Mouse (Mus musculus) kidney, adult 2 months (tissue): ENCODE data around the gene Macrod2. TPM values are rescaled to one million over a fixed set of nuclear protein-coding genes. Genes with fewer than 3 reads are reported as not detected.

ENCODE experiments used
- DNase-seq: peaks from one replicate; pipeline ENCODE4 v3.0.0; 2021
- H3K27ac ChIP-seq: fragments of 200-500 bp; 2 replicates; pipeline ENCODE4 v1.5.1; 2012; ENCODE audit warnings: low read depth, low read length, control low read depth, inconsistent platforms; ENCODE audit not compliant: insufficient read depth
- H3K27me3 ChIP-seq: fragments of 200-500 bp; replicated peaks from 2 replicates; pipeline ENCODE4 v1.6.1; 2012; ENCODE audit warnings: mild to moderate bottlenecking, moderate library complexity, low read length, inconsistent platforms; ENCODE audit not compliant: control insufficient read depth, insufficient read depth
- H3K36me3 ChIP-seq: fragments of 200-500 bp; 2 replicates; pipeline ENCODE4 v1.6.1; 2012; ENCODE audit warnings: mild to moderate bottlenecking, moderate library complexity, low read length, inconsistent platforms; ENCODE audit not compliant: control insufficient read depth, insufficient read depth
- H3K4me1 ChIP-seq: fragments of 200-500 bp; 2 replicates; pipeline ENCODE4 v1.6.1; 2011; ENCODE audit warnings: low read length; ENCODE audit not compliant: control insufficient read depth, insufficient read depth
- H3K4me3 ChIP-seq: fragments of 200-500 bp; 2 replicates; pipeline ENCODE4 v1.5.1; 2011; ENCODE audit warnings: mild to moderate bottlenecking, low read depth, low read length, control low read depth; ENCODE audit not compliant: insufficient read depth
- CTCF ChIP-seq: fragments of 200-500 bp; conservative IDR thresholded peaks from 2 replicates; pipeline ENCODE4 v1.5.1; 2011; ENCODE audit warnings: low read depth, mild to moderate bottlenecking, control low read depth, low read length, moderate library complexity, mixed read lengths; ENCODE audit not compliant: insufficient read depth, insufficient read length
- POLR2A ChIP-seq: fragments of 200-500 bp; IDR thresholded peaks from one replicate; pipeline ENCODE4 v1.6.1; 2011; ENCODE audit warnings: low read depth, low read length, control low read depth
- WGBS: fragments of 180-500 bp; shearing (Covaris S2); methylation state at CpG from one replicate; pipeline ENCODE4 v1.1.7; 2018; 5-methylcytosine and 5-hydroxymethylcytosine counted together
- polyA plus RNA-seq: library from polyadenylated mRNA; depleted of rRNA; stranded (reverse); fragments of >200 nt; gene quantifications from 2 replicates; pipeline ENCODE4 v1.2.3, GENCODE M21; 2012

Macrod2 gene
- polyA plus RNA-seq, 1 experiment = 9.8 TPM

DNA sequence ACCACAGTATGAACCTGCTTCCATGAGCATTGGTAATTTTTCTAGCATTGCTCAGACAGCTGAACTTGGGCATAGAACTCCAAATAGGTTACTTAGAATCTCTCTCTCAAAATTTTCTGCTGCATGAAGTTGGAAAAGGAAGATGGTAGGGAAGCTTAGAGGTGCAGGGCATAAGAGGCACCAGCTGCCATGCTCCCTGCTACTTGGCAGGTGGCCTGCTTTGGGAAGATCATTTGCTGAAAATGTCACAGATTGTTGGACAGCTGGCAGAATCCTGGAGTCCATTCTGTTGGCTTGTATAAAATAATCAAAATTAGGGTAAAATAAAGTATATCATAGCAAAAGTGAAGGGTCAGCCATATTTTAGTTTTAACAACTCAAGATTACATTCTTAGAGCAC lies 1425.7 kb downstream of the Macrod2 start:
- no peak for TF ChIP-seq CTCF
- no peak for TF ChIP-seq POLR2A
- H3K27me3 ChIP-seq = no peaks in the 10 kb centered on the region
- DNase-seq = no peak
- H3K4me3 ChIP-seq = no peak overlapping the region
- no peaks in the 10 kb centered on the region for H3K4me1 ChIP-seq
- H3K27ac ChIP-seq = no peak overlapping the region
- no peaks in the 10 kb centered on the region for H3K36me3 ChIP-seq

DNA sequence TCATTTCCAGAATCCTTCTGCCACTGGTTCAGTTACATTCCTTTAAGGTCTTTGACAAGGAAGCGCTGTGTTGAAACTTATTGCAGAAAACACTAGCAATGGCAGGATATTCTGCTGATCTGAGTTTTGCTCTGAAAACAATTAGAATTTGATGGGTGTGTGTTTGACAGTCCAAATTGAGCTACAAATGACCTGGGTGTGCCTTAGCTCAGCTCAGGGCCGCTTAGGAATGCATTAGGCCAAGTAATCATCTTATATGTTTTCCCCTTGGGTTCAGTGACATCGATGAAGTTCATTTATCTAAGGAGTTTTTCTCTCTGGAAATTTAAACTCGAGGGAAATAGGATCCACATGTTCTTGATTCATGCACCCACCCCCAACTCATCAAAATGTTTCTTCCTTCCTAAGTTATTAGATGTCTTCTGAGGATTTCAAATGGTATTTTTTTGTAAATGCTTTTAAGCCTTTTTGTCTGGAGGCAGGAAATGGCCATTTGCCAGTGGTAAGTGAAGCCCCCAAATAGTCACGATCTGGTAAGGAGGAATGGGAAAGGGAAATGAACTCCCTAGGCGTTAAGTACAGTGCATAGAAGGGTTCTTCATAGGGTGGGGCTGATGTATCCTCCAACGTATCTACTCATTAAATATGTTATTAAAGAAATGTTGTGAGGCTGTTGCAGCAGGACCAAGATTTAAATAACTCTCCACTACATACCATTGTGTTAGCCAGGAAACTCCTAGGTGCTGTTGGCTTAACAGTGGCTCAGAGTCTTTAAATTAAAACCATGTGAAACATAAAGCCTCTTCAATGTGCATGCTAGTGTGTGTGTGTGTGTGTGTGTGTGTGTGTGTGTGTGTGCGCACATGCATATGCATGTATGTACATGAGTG lies 1430.7 kb downstream of the Macrod2 start:
- TF ChIP-seq CTCF (no peak), POLR2A (no peak)
- Histone ChIP-seq H3K4me1 (no peaks in the 10 kb centered on the region), H3K27ac (no peak overlapping the region), H3K36me3 (no peaks in the 10 kb centered on the region), H3K4me3 (no peak overlapping the region), H3K27me3 (no peaks in the 10 kb centered on the region)
- no peak for DNase-seq
- 40% methylated on average over 8 of the region's 8 CpGs for WGBS

- Histone ChIP-seq H3K4me1 (no peaks in the 10 kb centered on the region), H3K36me3 (no peaks in the 10 kb centered on the region), H3K27ac (no peak overlapping the region), H3K27me3 (no peaks in the 10 kb centered on the region), H3K4me3 (no peak overlapping the region)
- 48% methylated on average over 2 of the region's 2 CpGs for WGBS
- no peak for TF ChIP-seq CTCF
- TF ChIP-seq POLR2A = no peak
- DNase-seq = peak; percentile 68
These were observed 1435.4 kb downstream of the Macrod2 start for GRCm38 (mm10) chr2:141830496-141830895.

- H3K4me1 ChIP-seq = no peaks in the 10 kb centered on the region
- H3K27me3 ChIP-seq = no peaks in the 10 kb centered on the region
- DNase-seq = no peak
- 92% methylated on average over 5 of the region's 5 CpGs for WGBS
- no peak for TF ChIP-seq CTCF
- no peak for TF ChIP-seq POLR2A
- H3K27ac ChIP-seq = no peak overlapping the region
- H3K4me3 ChIP-seq = no peak overlapping the region
- no peaks in the 10 kb centered on the region for H3K36me3 ChIP-seq
These were observed 1436.4 kb downstream of the Macrod2 start for GRCm38 (mm10) chr2:141831515-141831914.

GRCm38 (mm10) chr2:141834156-141834782 lies 1439.2 kb downstream of the Macrod2 start:
- Histone ChIP-seq H3K36me3 (no peaks in the 10 kb centered on the region), H3K4me1 (no peaks in the 10 kb centered on the region), H3K4me3 (no peak overlapping the region), H3K27me3 (no peaks in the 10 kb centered on the region), H3K27ac (no peak overlapping the region)
- TF ChIP-seq CTCF (no peak), POLR2A (no peak)
- no peak for DNase-seq
- 75% methylated on average over 4 of the region's 4 CpGs for WGBS

DNA sequence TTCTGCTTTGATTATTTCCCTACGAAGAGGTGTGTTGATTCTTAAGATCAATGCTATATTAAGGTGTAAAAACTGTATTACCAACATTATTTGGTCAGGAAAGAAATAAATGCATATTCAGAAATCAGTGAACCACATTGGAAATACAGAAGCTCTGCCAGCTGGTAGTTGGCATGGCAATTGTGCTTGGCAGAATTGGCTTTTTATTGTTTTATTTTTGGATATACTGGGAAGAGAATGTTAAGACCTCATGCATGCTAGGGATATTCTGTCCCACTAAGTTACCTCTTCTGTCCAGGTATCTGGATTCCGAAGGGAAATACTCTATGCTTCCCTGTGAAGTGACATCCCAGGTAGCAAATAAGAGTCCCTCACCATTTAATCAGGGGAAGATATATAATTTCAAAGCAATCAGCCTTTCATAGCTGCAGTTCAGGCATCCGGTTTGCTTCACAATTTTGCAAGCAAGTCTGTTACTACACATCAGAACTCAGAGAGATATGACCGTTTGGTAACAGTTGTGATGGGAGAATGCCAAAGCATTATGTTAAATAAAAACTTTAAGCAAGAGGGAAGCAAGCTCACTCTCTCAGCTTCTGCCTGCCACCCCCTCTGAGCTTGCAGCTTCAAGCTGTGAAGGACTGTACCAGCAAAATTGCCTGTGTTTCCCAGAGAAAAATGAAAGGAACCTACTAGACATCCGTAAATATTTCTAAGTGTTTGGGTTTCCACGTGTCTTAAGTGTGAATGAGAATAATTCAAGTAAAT lies 1449.5 kb downstream of the Macrod2 start:
- 80% methylated on average over 6 of the region's 6 CpGs for WGBS
- Histone ChIP-seq H3K4me3 (no peak overlapping the region), H3K36me3 (no peaks in the 10 kb centered on the region), H3K27ac (no peak overlapping the region), H3K4me1 (no peaks in the 10 kb centered on the region), H3K27me3 (no peaks in the 10 kb centered on the region)
- no peak for TF ChIP-seq POLR2A
- no peak for TF ChIP-seq CTCF
- no peak for DNase-seq

DNA sequence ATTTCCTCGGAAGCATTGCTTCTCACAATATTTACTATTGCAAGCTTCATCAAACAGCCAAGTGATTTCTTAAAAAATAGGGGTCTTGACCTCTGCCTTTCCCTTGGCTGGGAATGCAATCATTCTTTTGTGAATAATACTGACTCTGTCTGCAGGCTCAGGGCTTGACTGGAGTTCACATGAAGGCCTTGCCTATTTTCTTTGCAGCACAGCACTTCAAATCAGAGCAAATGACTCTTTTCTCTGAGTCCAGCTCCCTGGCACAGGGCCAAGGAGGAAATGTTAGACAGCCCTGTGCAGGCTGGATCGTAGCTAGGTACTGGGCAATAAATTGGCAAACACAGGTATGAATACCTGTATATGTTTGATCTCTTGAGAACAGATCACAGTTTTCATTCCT lies 1464.1 kb downstream of the Macrod2 start:
- H3K36me3 ChIP-seq = no peaks in the 10 kb centered on the region
- 18% methylated on average over 2 of the region's 2 CpGs for WGBS
- DNase-seq = peak; percentile 8
- no peaks in the 10 kb centered on the region for H3K4me1 ChIP-seq
- no peak overlapping the region for H3K27ac ChIP-seq
- no peaks in the 10 kb centered on the region for H3K27me3 ChIP-seq
- TF ChIP-seq POLR2A = no peak
- TF ChIP-seq CTCF = no peak
- H3K4me3 ChIP-seq = no peak overlapping the region
